ENCODE assay signal across 8 mouse cellular contexts in the genomic region with DNA sequence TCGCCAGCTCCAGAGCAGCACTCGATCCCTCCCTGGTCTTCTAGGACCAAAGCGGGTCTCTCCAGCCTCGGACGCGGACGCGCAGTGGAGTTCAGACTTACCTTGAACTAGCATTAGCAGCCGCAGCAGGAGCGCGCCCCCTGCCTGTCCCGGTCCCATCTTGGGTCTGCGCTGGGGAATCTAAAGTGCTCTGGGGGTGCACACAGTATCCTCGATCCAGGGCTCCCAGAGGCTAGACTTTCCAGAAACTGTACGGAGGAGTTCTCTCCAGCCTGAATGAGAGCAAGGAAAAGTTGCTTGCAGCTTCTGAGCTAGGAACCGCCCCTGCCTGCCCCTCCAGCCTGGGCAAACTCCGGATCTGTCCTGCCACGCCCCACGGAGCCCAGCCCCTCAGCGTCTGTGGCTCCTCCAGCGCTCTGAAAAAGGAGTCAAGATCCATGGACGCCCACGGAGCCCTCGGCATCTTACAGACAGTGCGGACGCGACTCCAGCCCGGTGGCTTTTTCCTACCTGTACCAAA. TPM values are rescaled to one million over a fixed set of nuclear protein-coding genes. Genes with fewer than 3 reads are reported as not detected.
DNase-seq lines count a peak whose midpoint lies in the region; ATAC-seq lines count a peak whose summit lies in the region.

TSS of gene Itga2 (minus strand) at position 326 of the 520 bp plus-strand sequence.

- H3K27me3 ChIP-seq in hindbrain, embryonic 12.5 days: peaks cover 20% of the 10 kb centered on the region

- no peaks in the 10 kb centered on the region for H3K79me2 ChIP-seq in macrophage (ENCODE audit: inconsistent target)

- peak within 1 kb of the TSS; percentile 50 for H3K9ac ChIP-seq in hindbrain, embryonic 12.5 days

- no peak within 1 kb of the TSS for H3K27ac ChIP-seq in hindbrain, embryonic 12.5 days
- no peak within 1 kb of the TSS for H3K27ac ChIP-seq in macrophage

- H3K4me1 ChIP-seq in hindbrain, embryonic 12.5 days: peaks cover 12% of the 10 kb centered on the region

- 1% methylated on average over 28 of the region's 28 CpGs for WGBS in hindbrain, embryonic 12.5 days
- WGBS in macrophage (ENCODE audit: missing documents): 2% methylated on average over 28 of the region's 28 CpGs

- DNase-seq in NIH3T3 (ENCODE audit: low read depth): peak; percentile 52
- DNase-seq in c-Kit-positive CD71-positive TER-119-negative erythroid progenitor cells, embryonic 14.5 days (ENCODE audit: low read depth): peak; percentile 7
- peak; percentile 10 to 26 for DNase-seq in frontal cortex, postnatal 36 days (ENCODE audit: low spot score in 2 of 2)
- peak; percentile 15 to 24 for DNase-seq in layer of hippocampus, postnatal 36 days
- peak; percentile 24 for DNase-seq in retina, postnatal 7 days (ENCODE audit: low read depth, low spot score)
- DNase-seq in urinary bladder, adult 18-20 months (ENCODE audit: low spot score in 2 of 2): peak; percentile 72 to 75

- no peaks in the 10 kb centered on the region for H3K9me3 ChIP-seq in hindbrain, embryonic 12.5 days (replicated peaks)

- ATAC-seq in hindbrain, embryonic 12.5 days (ENCODE audit: low FRiP score): peak; percentile 85

- peak within 1 kb of the TSS; percentile 37 for H3K4me3 ChIP-seq in hindbrain, embryonic 12.5 days
- H3K4me3 ChIP-seq in macrophage (ENCODE audit: inconsistent target): peak within 1 kb of the TSS; percentile 28

- no peaks in the 10 kb centered on the region for H3K36me3 ChIP-seq in hindbrain, embryonic 12.5 days
- no peaks in the 10 kb centered on the region for H3K36me3 ChIP-seq in macrophage (ENCODE audit: inconsistent target)

- H3K4me2 ChIP-seq in hindbrain, embryonic 12.5 days (replicated peaks): peak within 1 kb of the TSS; percentile 79

RNA-seq across cellular contexts. Expression of gene Itga2, which starts in this region (rescaled TPM):
- 2.0 and 2.9 TPM in 2 replicates for polyA plus RNA-seq in hindbrain, embryonic 12.5 days (2016; fragmentation: Nextera tagmentation; extraction: Ambion mirVana)
- total RNA-seq in layer of hippocampus, postnatal 36 days (2021): under 1 TPM; 0.08 to 0.17 TPM
- total RNA-seq in macrophage (2018; cell fraction: chromatin; rRNA removed): 1 to 10 TPM in 1 of 26 experiments, under 1 TPM in 6, not detected in 19; 0.11 to 1.0 (median 0.15) TPM
- under 1 TPM in 17 of 26 experiments, not detected in 9; under 0.01 to 0.41 (median 0.04) TPM for total RNA-seq in macrophage (2018; cell fraction: cytosol; rRNA removed)
- total RNA-seq in macrophage (2018; cell fraction: nucleus; rRNA removed): under 1 TPM in 12 of 26 experiments, not detected in 14; 0.07 to 0.83 (median 0.14) TPM
- 0.02 to 0.09 TPM in 2 of 3 replicates, not detected in the other for polyA plus RNA-seq in macrophage (2018)

Comparison
In these comparisons a context has a peak if more than half of its experiments do, and no peak if none do; other contexts are left out.
1. Peak in DNase-seq in layer of hippocampus, postnatal 36 days; RNA of the gene not detected or under 1 TPM.
2. DNase-seq: peak in every context shown above with its lines; median percentile 74 in urinary bladder, adult 18-20 months; 52 in NIH3T3; 24 in retina, postnatal 7 days; 20 in layer of hippocampus, postnatal 36 days; 18 in frontal cortex, postnatal 36 days; 7 in c-Kit-positive CD71-positive TER-119-negative erythroid progenitor cells, embryonic 14.5 days.